Mouse (Mus musculus): ENCODE data around the gene Bcl2l12. TPM values are rescaled to one million over a fixed set of nuclear protein-coding genes. Genes with fewer than 3 reads are reported as not detected.

The Bcl2l12 gene
- total RNA-seq, 2 experiments from 2014 or later, result 8.1 to 9.7 TPM

- no peak for DNase-seq
Observed at GRCm38 (mm10) chr7:44986879-44987718, 11.4 kb downstream of the Bcl2l12 start.

GRCm38 (mm10) chr7:44986192-44986878 lies 12.2 kb downstream of the Bcl2l12 start, which contains the start of gene Prmt1:
Gene Prmt1, minus strand, starts transcription at chr7:44986568.
- DNase-seq, result peak; percentile 99 to 100

DNA sequence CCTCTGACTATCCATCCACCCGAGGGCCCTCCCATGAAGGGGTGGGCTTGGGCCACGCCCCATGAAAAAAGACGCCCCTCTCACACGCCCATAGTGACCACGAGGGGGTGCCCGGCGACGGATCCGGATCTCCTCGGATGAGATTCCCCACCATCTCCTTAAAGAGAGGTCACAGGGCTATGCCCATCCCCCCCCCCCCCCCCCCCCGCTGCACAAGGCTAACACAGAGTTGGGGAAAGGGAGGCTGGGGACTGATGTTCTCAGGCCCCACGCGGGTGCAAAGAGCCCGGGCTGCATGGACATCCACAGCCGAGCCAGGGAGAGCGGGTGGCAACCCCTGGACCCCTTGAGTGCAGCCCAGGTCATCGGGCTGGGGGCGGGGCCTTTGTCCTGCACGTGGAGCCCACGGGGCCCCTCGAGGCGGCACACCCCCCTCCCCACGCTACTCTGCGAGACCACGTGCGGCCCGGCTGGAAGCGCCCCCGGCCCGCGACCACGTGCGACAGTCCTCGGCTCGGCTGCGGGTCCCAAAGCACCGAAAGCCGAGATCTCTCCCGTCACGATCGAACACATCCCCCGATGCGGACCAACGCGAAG lies 12.8 kb downstream of the Bcl2l12 start:
- peak; percentile 73 to 78 for DNase-seq

- no peak for DNase-seq
Observed at GRCm38 (mm10) chr7:44984833-44985164, 13.7 kb downstream of the Bcl2l12 start.

- DNase-seq, result no peak
Observed at GRCm38 (mm10) chr7:44983944-44984832, 14.3 kb downstream of the Bcl2l12 start.

DNA sequence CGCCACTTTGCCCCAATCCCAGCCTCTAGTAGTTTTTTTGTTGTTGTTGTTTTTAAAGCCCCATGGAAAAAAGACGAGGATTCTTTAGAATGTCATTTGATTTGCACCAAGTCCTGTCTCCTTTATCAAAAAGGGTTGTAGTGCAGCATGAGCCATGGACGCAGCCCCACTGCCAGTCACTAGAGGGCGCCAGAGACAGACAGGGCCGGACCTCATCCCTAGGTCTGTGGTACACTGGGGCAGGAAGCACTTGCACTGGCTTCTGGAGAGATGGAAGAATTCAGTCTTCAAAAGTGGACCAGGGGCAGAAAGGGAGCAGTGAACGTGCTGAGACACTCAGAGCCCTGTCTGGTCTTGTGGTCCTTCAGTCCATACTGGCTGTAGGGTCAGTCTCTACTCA lies 15.4 kb downstream of the Bcl2l12 start:
- DNase-seq, result peak; percentile 84 to 94

DNA sequence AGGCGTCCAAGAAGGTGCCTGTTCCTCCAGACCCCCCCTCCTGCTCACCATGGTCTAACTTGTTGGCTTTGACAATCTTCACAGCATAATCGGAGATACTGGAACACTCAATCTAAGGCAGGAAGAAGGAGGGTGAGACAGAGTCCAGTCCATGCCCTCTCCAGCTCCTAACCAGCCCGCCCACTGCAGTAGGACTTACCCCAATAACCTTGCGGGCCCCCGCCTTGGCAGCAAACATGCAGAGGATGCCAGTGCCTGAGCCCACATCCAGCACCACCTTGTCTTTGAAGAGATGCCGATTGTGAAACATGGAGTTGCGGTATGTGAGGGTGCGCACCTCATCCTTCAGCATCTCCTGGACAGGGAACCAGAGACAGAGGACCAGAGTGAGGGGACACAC lies 17.0 kb downstream of the Bcl2l12 start:
- no peak for DNase-seq

DNA sequence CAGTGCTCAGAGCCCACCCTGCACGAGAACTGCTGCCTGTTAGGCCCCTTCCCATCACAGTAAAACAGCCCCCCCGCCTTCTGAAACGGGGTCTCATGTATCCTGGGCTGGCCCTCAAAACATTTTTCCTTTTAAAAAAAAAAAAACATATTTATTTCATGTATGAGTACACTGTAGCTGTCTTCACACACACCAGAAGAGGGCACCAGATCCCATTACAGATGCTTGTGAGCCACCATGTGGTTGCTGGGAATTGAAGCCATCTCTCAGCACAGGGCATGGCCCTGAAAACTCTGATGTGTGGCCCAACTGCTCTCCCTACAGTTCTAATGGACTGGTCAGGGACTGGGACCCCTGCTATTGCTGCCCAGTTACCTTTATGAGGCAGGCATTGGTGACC lies 20.2 kb downstream of the Bcl2l12 start:
- no peak for DNase-seq

GRCm38 (mm10) chr7:44975117-44975419 lies 23.4 kb downstream of the Bcl2l12 start:
- DNase-seq, result no peak

DNA sequence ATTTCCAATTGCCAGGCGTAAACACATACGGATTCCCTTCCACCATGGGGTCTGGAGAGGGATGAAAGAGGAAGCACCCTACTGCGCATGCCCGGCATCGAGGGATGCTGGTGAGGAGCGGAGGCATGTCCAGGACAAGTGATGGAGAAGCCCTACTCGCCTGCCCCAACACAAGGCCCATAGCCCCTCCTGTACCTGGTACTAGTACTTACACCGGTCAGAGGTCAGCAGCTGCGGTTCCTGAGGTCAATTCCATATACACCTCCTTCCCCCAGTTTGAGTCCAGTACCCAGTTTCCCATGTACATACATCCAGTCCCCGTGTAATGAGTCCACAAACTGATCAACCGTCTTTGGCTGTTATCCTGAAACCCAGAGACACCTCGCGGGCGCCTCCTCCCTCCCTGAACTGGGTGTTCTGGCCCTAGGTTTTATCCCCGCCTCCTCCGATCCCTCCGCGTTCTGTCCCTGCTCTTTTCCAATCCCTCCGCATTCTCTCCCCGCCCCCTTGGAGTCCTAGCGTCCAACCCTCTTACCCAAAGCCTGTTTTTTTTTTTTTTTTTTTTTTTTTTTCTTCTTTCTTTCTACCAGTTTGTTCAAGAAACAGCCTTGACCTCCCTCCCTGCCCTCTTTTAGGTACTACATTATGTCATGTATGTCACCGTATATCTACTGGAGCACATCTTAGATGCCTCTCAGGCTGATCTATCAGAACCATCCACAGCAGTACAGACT lies 24.0 kb downstream of the Bcl2l12 start, which contains the start of gene Cpt1c:
Gene Cpt1c, minus strand, starts transcription at position 469 of the 734 bp plus-strand sequence.
- peak; percentile 83 to 86 for DNase-seq

GRCm38 (mm10) chr7:44973415-44974130 lies 24.9 kb downstream of the Bcl2l12 start:
- no peak for DNase-seq

- no peak for DNase-seq
Observed at GRCm38 (mm10) chr7:44971142-44971541, 27.4 kb downstream of the Bcl2l12 start.

DNA sequence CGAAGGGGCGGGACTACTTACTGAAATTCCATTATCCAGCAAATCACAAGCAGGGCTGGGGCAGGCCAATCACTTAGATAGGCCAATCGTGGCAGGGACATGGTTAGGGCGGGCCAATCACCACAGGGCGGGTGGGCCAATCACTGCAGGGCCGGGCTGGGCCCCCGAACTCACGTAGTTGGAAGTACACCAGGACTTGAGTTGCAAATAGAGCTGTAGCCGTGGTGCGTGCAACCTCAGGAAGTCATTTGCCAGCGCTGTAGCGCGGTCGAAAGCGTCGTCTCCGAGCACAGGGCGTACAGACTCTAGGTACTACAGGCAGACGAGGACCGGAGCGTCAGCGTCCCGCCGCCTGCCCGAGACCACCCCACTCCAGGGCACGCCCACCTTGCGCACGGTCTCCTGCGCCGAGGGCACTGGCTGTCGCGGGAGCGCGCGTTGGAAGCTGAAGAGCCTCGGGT lies 28.3 kb downstream of the Bcl2l12 start:
- DNase-seq, result peak; percentile 84 to 91

DNA sequence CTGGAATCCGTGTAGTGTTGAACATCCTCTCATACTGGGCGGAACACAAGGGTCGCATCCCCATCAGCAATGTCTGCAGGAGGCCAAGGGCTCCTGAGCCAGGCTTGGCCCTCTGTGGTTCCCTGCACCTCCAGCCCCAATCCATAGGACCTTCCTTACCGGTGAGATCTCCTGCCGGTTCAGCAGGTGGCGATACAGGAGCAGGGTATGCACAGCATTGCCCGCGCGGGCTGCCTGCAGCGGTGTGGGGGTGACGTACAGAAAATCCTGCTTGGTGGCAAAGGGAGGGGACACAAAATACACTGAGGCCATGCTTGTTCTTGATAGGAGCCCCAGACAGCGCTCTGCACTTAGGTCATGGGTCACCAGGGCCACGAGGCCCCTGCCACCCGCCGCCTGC lies 31.9 kb downstream of the Bcl2l12 start:
- DNase-seq, result no peak

- DNase-seq, result no peak
Observed at GRCm38 (mm10) chr7:44965975-44966374, 32.5 kb downstream of the Bcl2l12 start.

DNA sequence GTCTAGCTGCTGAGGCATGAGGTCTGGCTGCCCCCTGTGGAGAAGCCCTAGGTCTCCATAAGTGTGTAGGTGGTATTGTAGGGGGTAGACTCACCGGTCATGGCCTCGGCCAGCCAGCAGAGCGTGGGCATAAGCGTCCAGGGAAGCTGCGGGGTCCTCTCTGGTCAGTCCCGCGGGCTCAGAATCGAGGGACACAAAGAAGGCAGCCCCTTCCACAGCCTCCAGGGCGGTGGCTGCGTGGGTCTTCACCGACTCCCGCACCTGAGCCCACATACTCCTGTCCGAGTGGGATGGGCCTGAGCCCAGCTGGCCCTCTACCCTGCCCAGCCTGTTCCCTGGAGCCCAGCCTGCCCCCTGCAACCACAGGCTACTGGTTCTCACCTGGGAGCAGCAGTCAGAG lies 33.5 kb downstream of the Bcl2l12 start:
- DNase-seq, result no peak

GRCm38 (mm10) chr7:44962831-44963230 lies 35.7 kb downstream of the Bcl2l12 start:
- DNase-seq, result no peak

GRCm38 (mm10) chr7:44962337-44962736 lies 36.2 kb downstream of the Bcl2l12 start:
- no peak for DNase-seq

DNA sequence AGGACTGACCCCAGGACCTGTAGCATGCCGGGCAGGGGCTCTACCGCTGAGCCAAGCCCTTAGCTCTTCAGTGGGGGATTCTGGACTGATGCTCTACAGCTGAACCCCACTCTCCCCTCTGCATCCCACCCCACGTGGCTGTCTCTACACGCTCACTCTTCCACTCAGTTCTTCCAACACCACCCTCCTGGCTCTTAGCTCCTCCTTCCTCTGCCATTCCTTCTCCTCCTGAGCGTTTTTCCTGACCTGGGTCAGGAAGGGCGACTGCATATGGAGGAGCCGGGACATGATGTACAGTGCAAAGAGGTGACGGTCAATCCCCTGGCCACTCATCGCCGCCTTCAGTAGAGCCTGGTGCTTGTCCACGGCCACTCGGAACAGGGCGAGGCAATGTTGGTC lies 38.0 kb downstream of the Bcl2l12 start:
- no peak for DNase-seq

DNA sequence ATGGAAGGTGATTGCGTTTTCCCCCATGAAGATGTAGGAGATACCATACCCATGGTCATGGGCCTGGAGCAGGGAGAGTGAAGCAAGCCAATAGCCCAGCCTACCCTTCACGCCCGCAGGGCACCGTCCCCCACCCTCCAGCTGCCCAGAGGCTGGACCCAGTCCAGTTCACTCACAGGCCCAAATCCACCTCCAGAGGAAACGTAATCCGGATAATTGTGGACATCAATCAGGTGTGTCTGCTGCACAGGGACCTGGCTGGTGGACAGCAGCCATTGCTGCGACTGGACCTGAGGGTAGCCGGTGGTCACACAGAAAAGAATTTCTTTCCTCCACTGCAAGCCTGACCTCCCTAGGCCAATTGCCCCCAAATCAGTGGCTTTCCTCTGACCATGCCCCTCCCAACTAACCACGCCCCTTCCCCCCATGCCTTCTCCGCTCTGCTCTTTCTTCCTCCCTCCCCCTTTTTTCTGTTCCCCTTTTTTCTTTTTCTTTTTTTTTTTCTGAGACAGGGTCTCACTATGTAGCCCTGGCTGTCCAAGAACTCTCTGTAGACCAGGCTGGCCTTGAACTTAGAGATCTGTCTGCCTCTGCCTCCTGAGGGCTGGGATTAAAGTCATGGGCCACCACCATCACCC lies 38.5 kb downstream of the Bcl2l12 start:
- DNase-seq, result no peak
